27 mouse cellular contexts compared by ENCODE assay signal in the genomic region with DNA sequence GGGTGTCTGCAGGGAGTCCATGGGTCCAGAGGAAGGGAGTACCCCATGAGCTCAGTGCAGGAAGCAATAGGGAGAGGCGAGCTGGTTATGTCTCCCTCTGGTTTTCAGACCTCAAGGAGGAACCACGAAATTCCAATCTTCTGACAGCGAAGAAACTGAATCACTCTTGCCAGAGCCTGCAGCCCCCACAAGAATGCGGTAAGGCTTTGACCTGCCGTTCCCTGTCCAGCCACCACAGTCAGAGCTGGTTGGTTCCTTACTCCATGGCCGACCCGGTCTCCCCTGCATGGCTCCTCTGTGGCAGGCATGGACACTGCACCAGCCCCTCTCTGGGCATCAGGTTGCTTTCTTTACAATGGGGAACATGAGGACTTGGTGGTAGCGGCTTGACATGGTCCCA. TPM values are rescaled to one million over a fixed set of nuclear protein-coding genes. Genes with fewer than 3 reads are reported as not detected.
DNase-seq lines count a peak whose midpoint lies in the region; ATAC-seq and TF ChIP-seq lines count a peak whose summit lies in the region.
"Had no signal": no experiment of that assay in that cellular context is flagged by ENCODE, and none has a peak within 500 bp of the region (broad histone marks: within the 10 kb centered on the region; RNA-seq: fewer than 3 reads in every experiment).

No protein-coding gene starts in this region.

- TF ChIP-seq POLR2A in lung, adult 2 months (IDR thresholded peaks at IDR 0.05; ENCODE audit: borderline replicate concordance, extremely low read depth, low read depth, low read length), result no peak

- no peak overlapping the region for H3K4me3 ChIP-seq in heart, postnatal 0 days (ENCODE audit: low read depth, low read length)
- no peak overlapping the region for H3K4me3 ChIP-seq in lung, embryonic 14.5 days (ENCODE audit: low read depth, low read length)
- H3K4me3 ChIP-seq in lung, adult 2 months (replicated peaks; ENCODE audit: extremely low read depth, low read depth, low read length), result no peak overlapping the region
- H3K4me3 ChIP-seq in stomach, postnatal 0 days (ENCODE audit: low read depth, low read length), result no peak overlapping the region
- H3K4me3 ChIP-seq: heart, embryonic 13.5 days; limb, embryonic 10.5 days; lung, embryonic 15.5 days; megakaryocyte, embryonic 14.5 days; stomach, embryonic 15.5 days had no signal

- H3K9ac ChIP-seq in heart, postnatal 0 days (replicated peaks; ENCODE audit: low read depth, low read length), result no peak overlapping the region
- no peak overlapping the region for H3K9ac ChIP-seq in lung, embryonic 14.5 days
- H3K9ac ChIP-seq in stomach, postnatal 0 days (ENCODE audit: low read length), result no peak overlapping the region
- H3K9ac ChIP-seq: heart, embryonic 13.5 days; lung, embryonic 15.5 days; stomach, embryonic 15.5 days had no signal

- no peaks in the 10 kb centered on the region for H3K36me3 ChIP-seq in heart, postnatal 0 days (replicated peaks; ENCODE audit: control insufficient read depth, insufficient read depth, low read length)
- no peaks in the 10 kb centered on the region for H3K36me3 ChIP-seq in lung, embryonic 14.5 days (ENCODE audit: insufficient read depth)
- H3K36me3 ChIP-seq in stomach, postnatal 0 days (ENCODE audit: control insufficient read depth, insufficient read depth, low read length), result no peaks in the 10 kb centered on the region
- H3K36me3 ChIP-seq: G1E; heart, embryonic 13.5 days; limb, embryonic 10.5 days; lung, embryonic 15.5 days; stomach, embryonic 15.5 days had no signal

- H3K4me1 ChIP-seq in heart, postnatal 0 days (ENCODE audit: control insufficient read depth, insufficient read depth), result peaks cover 13% of the 10 kb centered on the region; the same call in 1 of the 2 replicates
- H3K4me1 ChIP-seq in lung, embryonic 14.5 days (ENCODE audit: insufficient read depth), result peaks cover 9% of the 10 kb centered on the region
- peaks cover 4% of the 10 kb centered on the region for H3K4me1 ChIP-seq in lung, adult 2 months (ENCODE audit: control insufficient read depth, insufficient read depth, low read length)
- H3K4me1 ChIP-seq in stomach, postnatal 0 days (replicated peaks; ENCODE audit: control insufficient read depth, insufficient read depth), result peaks cover 6% of the 10 kb centered on the region

- H3K27ac ChIP-seq in heart, postnatal 0 days (ENCODE audit: low read depth), result no peak overlapping the region
- no peak overlapping the region; the same call in 1 of the 2 replicates for H3K27ac ChIP-seq in lung, embryonic 14.5 days (ENCODE audit: low read depth)
- H3K27ac ChIP-seq in stomach, postnatal 0 days (replicated peaks), result no peak overlapping the region
- H3K27ac ChIP-seq: heart, embryonic 13.5 days; limb, embryonic 10.5 days; lung, embryonic 15.5 days; stomach, embryonic 15.5 days had no signal

- no peaks in the 10 kb centered on the region for H3K9me3 ChIP-seq in heart, postnatal 0 days (replicated peaks; ENCODE audit: control insufficient read depth, low read length)
- no peaks in the 10 kb centered on the region for H3K9me3 ChIP-seq in lung, embryonic 14.5 days (ENCODE audit: low read depth, low read length)
- no peaks in the 10 kb centered on the region for H3K9me3 ChIP-seq in stomach, postnatal 0 days (ENCODE audit: control insufficient read depth, low read length)
- H3K9me3 ChIP-seq: heart, embryonic 13.5 days; limb, embryonic 10.5 days; lung, embryonic 15.5 days; megakaryocyte, embryonic 14.5 days; stomach, embryonic 15.5 days had no signal

- DNase-seq in heart, postnatal 0 days (ENCODE audit: low spot score), result peak; percentile 41
- no peak for DNase-seq in heart, adult 8-10 months (ENCODE audit: low spot score)
- peak; percentile 27 for DNase-seq in lung, embryonic 14.5 days
- no peak for DNase-seq in lung, adult 2 months
- peak; percentile 82 for DNase-seq in Muller cell, postnatal 12 days (ENCODE audit: inconsistent ontology term)
- DNase-seq in stomach, postnatal 0 days (ENCODE audit: low spot score), result no peak
- no peak for DNase-seq in frontal cortex, adult 2 months (ENCODE audit: extremely low spot score in 1 of 2, low spot score in 1 of 2)
- DNase-seq: adrenal gland, adult 2 months; cerebellum, adult 9-10 months; gastrocnemius, postnatal 36 days; kidney, adult 11 months; right cerebral cortex, postnatal 25 days; thymus, adult 2 months had no signal

- no peak for TF ChIP-seq EP300 in heart, postnatal 0 days (IDR thresholded peaks at IDR 0.05; ENCODE audit: low read depth)
- TF ChIP-seq EP300 in stomach, postnatal 0 days (optimal IDR thresholded peaks at IDR 0.05), result no peak

- no peak for ATAC-seq in heart, postnatal 0 days (ENCODE audit: insufficient read depth, low read depth)
- ATAC-seq in lung, embryonic 14.5 days (ENCODE audit: insufficient read depth), result no peak
- no peak for ATAC-seq in stomach, postnatal 0 days (ENCODE audit: low FRiP score, low TSS enrichment)
- ATAC-seq: forebrain, embryonic 16.5 days; midbrain, embryonic 16.5 days had no signal

- H3K27me3 ChIP-seq in heart, postnatal 0 days (ENCODE audit: control insufficient read depth, insufficient read depth, low read length), result peaks cover 47% of the 10 kb centered on the region
- H3K27me3 ChIP-seq in lung, embryonic 14.5 days (ENCODE audit: insufficient read depth, low read length), result peaks cover 43% of the 10 kb centered on the region
- no peaks in the 10 kb centered on the region for H3K27me3 ChIP-seq in stomach, postnatal 0 days (ENCODE audit: control insufficient read depth, insufficient read depth, low read length)

- TF ChIP-seq CTCF in heart, postnatal 0 days (IDR thresholded peaks at IDR 0.05; ENCODE audit: low read depth), result no peak
- TF ChIP-seq CTCF in lung, embryonic 14.5 days (IDR thresholded peaks at IDR 0.05; ENCODE audit: low read depth), result no peak
- TF ChIP-seq CTCF in lung, adult 2 months (IDR thresholded peaks at IDR 0.05; ENCODE audit: insufficient read depth, low read length), result no peak
- 0 out of 2 replicates have a peak, but pooled peaks have one; percentile 18 for TF ChIP-seq CTCF in stomach, postnatal 0 days (IDR thresholded peaks at IDR 0.05; ENCODE audit: low read depth)

- 43% methylated on average over 8 of the region's 8 CpGs for WGBS in heart, postnatal 0 days
- WGBS in lung, embryonic 14.5 days, result 62% methylated on average over 8 of the region's 8 CpGs
- 50% methylated on average over 8 of the region's 8 CpGs for WGBS in lung, adult 2 months
- WGBS in stomach, postnatal 0 days, result 52% methylated on average over 8 of the region's 8 CpGs

- no peak overlapping the region for H3K4me2 ChIP-seq in heart, postnatal 0 days (ENCODE audit: low read depth, low read length)
- H3K4me2 ChIP-seq in lung, embryonic 14.5 days, result no peak overlapping the region
- no peak overlapping the region for H3K4me2 ChIP-seq in stomach, postnatal 0 days (replicated peaks; ENCODE audit: low read depth)
- H3K4me2 ChIP-seq: heart, embryonic 13.5 days; liver, embryonic 11.5 days; lung, embryonic 15.5 days; stomach, embryonic 15.5 days had no signal

RNA-seq across cellular contexts. Expression of a gene that starts 2.7 kb away (rescaled TPM):
- total RNA-seq in heart, postnatal 0 days (2014; rRNA removed; ENCODE audit: low replicate concordance), result 8.2 and 22.3 TPM in 2 replicates
- 4.1 and 4.4 TPM in 2 replicates for polyA plus RNA-seq in heart, postnatal 0 days (2015; fragmentation: Nextera tagmentation; extraction: Ambion mirVana)
- total RNA-seq in heart, adult 8-10 months (2022), result 1 to 10 TPM; 6.0 to 8.3 (median 6.9) TPM
- 20.5 and 22.0 TPM in 2 replicates for polyA plus RNA-seq in lung, embryonic 14.5 days (2014; fragmentation: Nextera tagmentation; extraction: Ambion mirVana)
- 141 and 163 TPM in 2 replicates for polyA plus RNA-seq in lung, adult 2 months (2012; rRNA removed)
- 11.1 and 11.4 TPM in 2 replicates for polyA plus RNA-seq in stomach, postnatal 0 days (2015; fragmentation: Nextera tagmentation; extraction: Ambion mirVana)
- 28.7 and 36.2 TPM in 2 replicates for polyA plus RNA-seq in frontal cortex, adult 2 months (2012; rRNA removed)

RNA-seq across cellular contexts. Expression of a gene that starts 39.5 kb away (rescaled TPM):
- total RNA-seq in heart, postnatal 0 days (2014; rRNA removed; ENCODE audit: low replicate concordance), result not detected in 2 replicates
- polyA plus RNA-seq in heart, postnatal 0 days (2015; fragmentation: Nextera tagmentation; extraction: Ambion mirVana), result not detected in 2 replicates
- not detected for total RNA-seq in heart, adult 8-10 months (2022)
- not detected in 2 replicates for polyA plus RNA-seq in lung, embryonic 14.5 days (2014; fragmentation: Nextera tagmentation; extraction: Ambion mirVana)
- not detected in 2 replicates for polyA plus RNA-seq in lung, adult 2 months (2012; rRNA removed)
- polyA plus RNA-seq in stomach, postnatal 0 days (2015; fragmentation: Nextera tagmentation; extraction: Ambion mirVana), result 0.17 TPM in 2 replicates
- polyA plus RNA-seq in frontal cortex, adult 2 months (2012; rRNA removed), result 0.21 and 0.34 TPM in 2 replicates
- total RNA-seq: adrenal gland, adult 2 months; common myeloid progenitor, adult 5-6 weeks; G1E; gastrocnemius, postnatal 36 days; hematopoietic stem cell, adult 5-6 weeks; layer of hippocampus, postnatal 10 days; neutrophil, adult 5-6 weeks had no signal
- polyA plus RNA-seq: adrenal gland, adult 2 months; forebrain, embryonic 16.5 days; G1E; heart, embryonic 13.5 days; limb, embryonic 10.5 days; lung, embryonic 15.5 days; urinary bladder, adult 2 months had no signal

RNA-seq across cellular contexts. Expression of a gene that starts 44.4 kb away (rescaled TPM):
- 53.2 and 55.2 TPM in 2 replicates for total RNA-seq in heart, postnatal 0 days (2014; rRNA removed; ENCODE audit: low replicate concordance)
- 8.5 and 8.9 TPM in 2 replicates for polyA plus RNA-seq in heart, postnatal 0 days (2015; fragmentation: Nextera tagmentation; extraction: Ambion mirVana)
- total RNA-seq in heart, adult 8-10 months (2022), result 10 to 100 TPM in 2 of 4 experiments, 1 to 10 TPM in 2; 8.8 to 11.5 (median 9.9) TPM
- polyA plus RNA-seq in lung, embryonic 14.5 days (2014; fragmentation: Nextera tagmentation; extraction: Ambion mirVana), result 56.4 and 61.6 TPM in 2 replicates
- 117 and 127 TPM in 2 replicates for polyA plus RNA-seq in lung, adult 2 months (2012; rRNA removed)
- polyA plus RNA-seq in stomach, postnatal 0 days (2015; fragmentation: Nextera tagmentation; extraction: Ambion mirVana), result 8.5 and 9.6 TPM in 2 replicates
- polyA plus RNA-seq in frontal cortex, adult 2 months (2012; rRNA removed), result 137 and 141 TPM in 2 replicates

Comparison
In these comparisons a context has a peak if more than half of its experiments do, and no peak if none do; other contexts are left out.
1. DNase-seq: peak in heart, postnatal 0 days (single experiment), lung, embryonic 14.5 days (single experiment) and Muller cell, postnatal 12 days (single experiment); none in heart, adult 8-10 months (single experiment), lung, adult 2 months (single experiment), stomach, postnatal 0 days (single experiment) and frontal cortex, adult 2 months (0 of 2).